Mouse (Mus musculus): ENCODE results near the gene Lrrn2.

DNA sequence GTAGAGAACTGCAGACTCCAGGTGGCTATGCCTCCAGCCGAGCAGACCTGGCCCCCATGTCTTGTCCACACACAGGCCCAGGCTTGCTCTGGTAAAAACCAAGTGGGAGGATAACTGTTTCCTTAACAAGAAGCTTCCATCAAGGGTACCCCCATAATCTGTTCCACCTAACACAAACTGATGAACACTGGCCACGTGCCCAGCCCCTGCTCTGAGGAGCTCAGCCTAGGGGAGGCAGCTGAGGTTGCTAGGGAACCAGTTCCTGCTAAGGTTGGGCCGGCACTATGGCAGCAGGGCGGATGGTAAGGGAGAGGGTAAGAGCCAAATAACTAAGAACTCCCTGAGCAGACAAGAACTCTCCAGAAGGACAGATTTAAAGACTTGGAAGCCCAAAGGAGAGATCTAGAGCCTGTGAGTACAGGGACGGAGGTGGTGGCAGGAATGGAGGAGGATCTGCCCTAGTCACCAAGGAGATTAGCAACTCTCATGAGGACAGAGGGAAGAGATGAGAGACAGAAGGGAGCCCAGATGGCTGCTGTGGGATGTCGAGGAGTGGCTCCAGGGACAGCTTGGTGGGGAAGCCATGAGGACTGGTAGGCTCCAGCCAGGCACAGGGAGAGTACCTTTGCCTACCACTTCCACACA, 35.9 kb downstream of the Lrrn2 start:
- no peak for TF ChIP-seq POLR2A (IDR thresholded peaks at IDR 0.05; ENCODE audit: low read depth, low read length)
- no peak for TF ChIP-seq CTCF (IDR thresholded peaks at IDR 0.05; ENCODE audit: borderline replicate concordance, insufficient read depth, low read length)
